Mouse (Mus musculus) urinary bladder, adult 18-20 months (tissue): ENCODE results near the gene Fam43a.

Source experiments
- DNase-seq, 2 experiments: peaks; one replicate each; pipeline ENCODE4 v3.0.0; 2022; ENCODE audit warnings: low spot score in 2 of 2, mixed read lengths in 2 of 2

Fam43a gene

GRCm38 (mm10) chr16:30599491-30600268 lies at the start of gene Fam43a:
TSS of gene Fam43a (plus strand) at chr16:30599723.
- peak; percentile 87 to 89 for DNase-seq

- peak in 1 of 2 experiments; percentile 75 for DNase-seq
Measured at GRCm38 (mm10) chr16:30549966-30550747, 49.4 kb upstream of the Fam43a start.

GRCm38 (mm10) chr16:30550748-30551192 lies 48.8 kb upstream of the Fam43a start, which contains the start of gene Tmem44:
TSS of gene Tmem44 (minus strand) at chr16:30550842.
- DNase-seq: no peak

- DNase-seq: no peak
Measured at GRCm38 (mm10) chr16:30552621-30553338, 46.7 kb upstream of the Fam43a start.

GRCm38 (mm10) chr16:30554109-30554508 lies 45.4 kb upstream of the Fam43a start:
- DNase-seq: no peak

GRCm38 (mm10) chr16:30559312-30559992 lies 40.1 kb upstream of the Fam43a start:
- no peak for DNase-seq

- DNase-seq: no peak
Measured at GRCm38 (mm10) chr16:30560601-30561000, 38.9 kb upstream of the Fam43a start.

GRCm38 (mm10) chr16:30565631-30566030 lies 33.9 kb upstream of the Fam43a start:
- no peak for DNase-seq

GRCm38 (mm10) chr16:30570173-30570572 lies 29.4 kb upstream of the Fam43a start:
- DNase-seq: no peak

- DNase-seq: no peak
Measured at GRCm38 (mm10) chr16:30571378-30571777, 28.1 kb upstream of the Fam43a start.

- DNase-seq: no peak
Measured at GRCm38 (mm10) chr16:30572239-30572638, 27.3 kb upstream of the Fam43a start.

GRCm38 (mm10) chr16:30575815-30576214 lies 23.7 kb upstream of the Fam43a start:
- no peak for DNase-seq

- DNase-seq: no peak
Measured at GRCm38 (mm10) chr16:30576392-30576791, 23.1 kb upstream of the Fam43a start.

- no peak for DNase-seq
Measured at GRCm38 (mm10) chr16:30580765-30581164, 18.8 kb upstream of the Fam43a start.

GRCm38 (mm10) chr16:30586935-30587493 lies 12.5 kb upstream of the Fam43a start:
- DNase-seq: no peak

GRCm38 (mm10) chr16:30587494-30588327 lies 11.8 kb upstream of the Fam43a start, which contains the start of gene Lsg1:
TSS of gene Lsg1 (minus strand) at chr16:30587592.
- DNase-seq: peak; percentile 54 to 81

- DNase-seq: no peak
Measured at GRCm38 (mm10) chr16:30590264-30591209, 9.0 kb upstream of the Fam43a start.

- DNase-seq: no peak
Measured at GRCm38 (mm10) chr16:30591990-30592389, 7.5 kb upstream of the Fam43a start.

- no peak for DNase-seq
Measured at GRCm38 (mm10) chr16:30595356-30595755, 4.2 kb upstream of the Fam43a start.
